ENCODE assay signal across 7 mouse cellular contexts in genomic region chr5:120510982-120511642, GRCm38 (mm10). TPM values are rescaled to one million over a fixed set of nuclear protein-coding genes. Genes with fewer than 3 reads are reported as not detected.
A peak's percentile ranks its signal among the peaks of the same experiment; 100 is the strongest.
DNase-seq lines count a peak whose midpoint lies in the region; ATAC-seq lines count a peak whose summit lies in the region.

Gene Slc8b1, plus strand, starts transcription at chr5:120511168.

- peak within 1 kb of the TSS; percentile 61 for H3K4me2 ChIP-seq in embryonic facial prominence, embryonic 11.5 days (ENCODE audit: low read depth, low read length)
- H3K4me2 ChIP-seq in limb, embryonic 11.5 days (ENCODE audit: low read depth, severe bottlenecking): peak within 1 kb of the TSS; percentile 58
- H3K4me2 ChIP-seq in midbrain, embryonic 14.5 days (ENCODE audit: low read length): peak within 1 kb of the TSS; percentile 51

- H3K27ac ChIP-seq in embryonic facial prominence, embryonic 11.5 days (replicated peaks; ENCODE audit: low read depth, low read length): no peak within 1 kb of the TSS
- H3K27ac ChIP-seq in limb, embryonic 11.5 days (replicated peaks; ENCODE audit: low read depth, low read length): no peak within 1 kb of the TSS
- H3K27ac ChIP-seq in midbrain, embryonic 14.5 days (replicated peaks; ENCODE audit: low read depth, low read length): no peak within 1 kb of the TSS

- WGBS in embryonic facial prominence, embryonic 11.5 days: under 1% methylated on average over 36 of the region's 36 CpGs
- under 1% methylated on average over 36 of the region's 36 CpGs for WGBS in limb, embryonic 11.5 days
- 1% methylated on average over 36 of the region's 36 CpGs for WGBS in midbrain, embryonic 14.5 days

- H3K36me3 ChIP-seq in embryonic facial prominence, embryonic 11.5 days (replicated peaks; ENCODE audit: control insufficient read depth, insufficient read depth, low read depth, low read length): no peaks in the 10 kb centered on the region
- no peaks in the 10 kb centered on the region for H3K36me3 ChIP-seq in limb, embryonic 11.5 days (ENCODE audit: control insufficient read depth, insufficient read depth, low read length)
- H3K36me3 ChIP-seq in midbrain, embryonic 14.5 days (ENCODE audit: control insufficient read depth, insufficient read depth, low read length): no peaks in the 10 kb centered on the region

- H3K9ac ChIP-seq in embryonic facial prominence, embryonic 11.5 days (replicated peaks; ENCODE audit: low read length): peak within 1 kb of the TSS; percentile 44
- H3K9ac ChIP-seq in limb, embryonic 11.5 days (ENCODE audit: low read length): peak within 1 kb of the TSS; percentile 40
- no peak within 1 kb of the TSS; the same call in 1 of the 2 replicates for H3K9ac ChIP-seq in midbrain, embryonic 14.5 days (replicated peaks; ENCODE audit: low read length)

- peak; percentile 98 for DNase-seq in adrenal gland, postnatal 10 days
- DNase-seq in embryonic facial prominence, embryonic 11.5 days (ENCODE audit: low spot score): peak; percentile 96
- peak; percentile 99 for DNase-seq in heart, adult 11 months
- DNase-seq in kidney, adult 18-20 months: peak; percentile 99
- peak; percentile 96 for DNase-seq in limb, embryonic 11.5 days (ENCODE audit: low spot score)
- DNase-seq in midbrain, embryonic 14.5 days: peak; percentile 87
- DNase-seq in spleen, adult 18-20 months: peak; percentile 95 to 99

- no peaks in the 10 kb centered on the region for H3K27me3 ChIP-seq in embryonic facial prominence, embryonic 11.5 days (ENCODE audit: control insufficient read depth, insufficient read depth, low read length)
- no peaks in the 10 kb centered on the region for H3K27me3 ChIP-seq in limb, embryonic 11.5 days (ENCODE audit: control insufficient read depth, insufficient read depth, low read length)
- H3K27me3 ChIP-seq in midbrain, embryonic 14.5 days (ENCODE audit: control insufficient read depth, insufficient read depth, low read length): no peaks in the 10 kb centered on the region; the same call in 1 of the 2 replicates

- peak within 1 kb of the TSS; percentile 43 for H3K4me3 ChIP-seq in embryonic facial prominence, embryonic 11.5 days (ENCODE audit: low read depth, low read length)
- H3K4me3 ChIP-seq in limb, embryonic 11.5 days (ENCODE audit: low read depth, low read length): peak within 1 kb of the TSS; percentile 41
- peak within 1 kb of the TSS; percentile 26 for H3K4me3 ChIP-seq in midbrain, embryonic 14.5 days (replicated peaks; ENCODE audit: low read depth, low read length)

- ATAC-seq in embryonic facial prominence, embryonic 11.5 days (replicated peaks; ENCODE audit: insufficient number of reproducible peaks, low FRiP score, low TSS enrichment, low read depth): peak; percentile 73
- peak; percentile 79 for ATAC-seq in limb, embryonic 11.5 days (ENCODE audit: insufficient number of reproducible peaks, low FRiP score, low TSS enrichment, low read depth)
- peak; percentile 81 for ATAC-seq in midbrain, embryonic 14.5 days (ENCODE audit: low FRiP score, low TSS enrichment)

- no peaks in the 10 kb centered on the region; the same call in 1 of the 2 replicates for H3K4me1 ChIP-seq in embryonic facial prominence, embryonic 11.5 days (ENCODE audit: control insufficient read depth, insufficient read depth, low read length)
- H3K4me1 ChIP-seq in limb, embryonic 11.5 days (ENCODE audit: control insufficient read depth, insufficient read depth, low read length): peaks cover 11% of the 10 kb centered on the region
- peaks cover 12% of the 10 kb centered on the region; the same call in 1 of the 2 replicates for H3K4me1 ChIP-seq in midbrain, embryonic 14.5 days (ENCODE audit: control insufficient read depth, insufficient read depth, low read length)

- H3K9me3 ChIP-seq in embryonic facial prominence, embryonic 11.5 days (replicated peaks; ENCODE audit: control insufficient read depth, low read length): no peaks in the 10 kb centered on the region
- H3K9me3 ChIP-seq in limb, embryonic 11.5 days (ENCODE audit: control insufficient read depth, low read length): no peaks in the 10 kb centered on the region
- no peaks in the 10 kb centered on the region for H3K9me3 ChIP-seq in midbrain, embryonic 14.5 days (ENCODE audit: control insufficient read depth, low read length)

RNA-seq across cellular contexts. Expression of gene Slc8b1, which starts in this region (rescaled TPM):
- total RNA-seq in adrenal gland, postnatal 10 days (2021): 10 to 100 TPM; 35.2 to 39.3 TPM
- 1.3 and 1.8 TPM in 2 replicates for polyA plus RNA-seq in embryonic facial prominence, embryonic 11.5 days (2014; fragmentation: Nextera tagmentation; extraction: Ambion mirVana)
- polyA plus RNA-seq in limb, embryonic 11.5 days (2014; fragmentation: Nextera tagmentation; extraction: Ambion mirVana): 1.6 and 2.7 TPM in 2 replicates
- 0.85 and 1.5 TPM in 2 replicates for polyA plus RNA-seq in midbrain, embryonic 14.5 days (2014; fragmentation: Nextera tagmentation; extraction: Ambion mirVana)
